Mouse (Mus musculus): ENCODE data around the gene Gm6482. TPM values are rescaled to one million over a fixed set of nuclear protein-coding genes. Genes with fewer than 3 reads are reported as not detected.
"Not testable (repeated sequence)": the region's sequence is repeated elsewhere in the genome, so short reads cannot be mapped to it uniquely, and the experiment has no call there.

Gm6482 gene
- polyA plus RNA-seq (2015; fragmentation: Nextera tagmentation; extraction: Ambion mirVana), result not detected in 2 replicates

- H3K27me3 ChIP-seq (ENCODE audit: control insufficient read depth, insufficient read depth, low read depth, low read length); H3K4me2 ChIP-seq (ENCODE audit: low read depth, low read length); H3K4me1 ChIP-seq (ENCODE audit: control insufficient read depth, low read depth, low read length); H3K27ac ChIP-seq (ENCODE audit: low read length); H3K4me3 ChIP-seq (ENCODE audit: low read depth, low read length); ATAC-seq (ENCODE audit: low read depth); H3K36me3 ChIP-seq (ENCODE audit: control insufficient read depth, insufficient read depth); H3K9ac ChIP-seq (ENCODE audit: low read depth, low read length); H3K9me3 ChIP-seq (replicated peaks; ENCODE audit: control insufficient read depth, low read length): not testable (repeated sequence)
- no CpG with 5 or more reads among the region's 2 CpGs for WGBS (ENCODE audit: insufficient replicate concordance)
Observed at GRCm38 (mm10) chr14:41408181-41408580, at the start of gene Gm6482. Gene Gm6482 (minus strand): TSS chr14:41408281.

GRCm38 (mm10) chr14:41453418-41453817 is 45.3 kb upstream of the Gm6482 start, which contains the start of gene Gm7954:
Gene Gm7954 (minus strand): TSS chr14:41453518.
- H3K27me3 ChIP-seq (ENCODE audit: control insufficient read depth, insufficient read depth, low read depth, low read length); H3K4me2 ChIP-seq (ENCODE audit: low read depth, low read length); H3K36me3 ChIP-seq (ENCODE audit: control insufficient read depth, insufficient read depth); H3K9me3 ChIP-seq (replicated peaks; ENCODE audit: control insufficient read depth, low read length); H3K4me1 ChIP-seq (ENCODE audit: control insufficient read depth, low read depth, low read length); H3K27ac ChIP-seq (ENCODE audit: low read length); H3K9ac ChIP-seq (ENCODE audit: low read depth, low read length); H3K4me3 ChIP-seq (ENCODE audit: low read depth, low read length); ATAC-seq (ENCODE audit: low read depth): not testable (repeated sequence)
- no CpG with 5 or more reads among the region's 2 CpGs for WGBS (ENCODE audit: insufficient replicate concordance)

- WGBS (ENCODE audit: insufficient replicate concordance), result 8% methylated on average over 11 of the region's 16 CpGs
- H3K4me2 ChIP-seq (ENCODE audit: low read depth, low read length); H3K27me3 ChIP-seq (ENCODE audit: control insufficient read depth, insufficient read depth, low read depth, low read length); H3K9me3 ChIP-seq (replicated peaks; ENCODE audit: control insufficient read depth, low read length); ATAC-seq (ENCODE audit: low read depth); H3K27ac ChIP-seq (ENCODE audit: low read length); H3K36me3 ChIP-seq (ENCODE audit: control insufficient read depth, insufficient read depth); H3K4me3 ChIP-seq (ENCODE audit: low read depth, low read length); H3K9ac ChIP-seq (ENCODE audit: low read depth, low read length); H3K4me1 ChIP-seq (ENCODE audit: control insufficient read depth, low read depth, low read length): not testable (repeated sequence)
Observed at GRCm38 (mm10) chr14:41425393-41426075, 17.5 kb upstream of the Gm6482 start.

GRCm38 (mm10) chr14:41424694-41425093 is 16.6 kb upstream of the Gm6482 start:
- not testable (repeated sequence) for H3K4me1 ChIP-seq (ENCODE audit: control insufficient read depth, low read depth, low read length); H3K36me3 ChIP-seq (ENCODE audit: control insufficient read depth, insufficient read depth); H3K9ac ChIP-seq (ENCODE audit: low read depth, low read length); H3K27me3 ChIP-seq (ENCODE audit: control insufficient read depth, insufficient read depth, low read depth, low read length); H3K4me3 ChIP-seq (ENCODE audit: low read depth, low read length); H3K4me2 ChIP-seq (ENCODE audit: low read depth, low read length); ATAC-seq (ENCODE audit: low read depth); H3K27ac ChIP-seq (ENCODE audit: low read length); H3K9me3 ChIP-seq (replicated peaks; ENCODE audit: control insufficient read depth, low read length)
- whole genome bisulfite sequencing (ENCODE audit: insufficient replicate concordance), result 13% methylated on average over 14 of the region's 14 CpGs

- no CpG with 5 or more reads among the region's 3 CpGs for WGBS (ENCODE audit: insufficient replicate concordance)
- not testable (repeated sequence) for H3K27ac ChIP-seq (ENCODE audit: low read length); H3K9me3 ChIP-seq (replicated peaks; ENCODE audit: control insufficient read depth, low read length); H3K9ac ChIP-seq (ENCODE audit: low read depth, low read length); H3K36me3 ChIP-seq (ENCODE audit: control insufficient read depth, insufficient read depth); ATAC-seq (ENCODE audit: low read depth); H3K4me1 ChIP-seq (ENCODE audit: control insufficient read depth, low read depth, low read length); H3K4me3 ChIP-seq (ENCODE audit: low read depth, low read length); H3K4me2 ChIP-seq (ENCODE audit: low read depth, low read length); H3K27me3 ChIP-seq (ENCODE audit: control insufficient read depth, insufficient read depth, low read depth, low read length)
Observed at GRCm38 (mm10) chr14:41386279-41386678, 21.8 kb downstream of the Gm6482 start, which contains the start of gene Gm7945. Gene Gm7945 (minus strand): TSS chr14:41386379.

Other genes starting within 250 kb of the Gm6482 start
- gene Sftpd, start 223.1 kb downstream of the Gm6482 start, polyA plus RNA-seq (2015; fragmentation: Nextera tagmentation; extraction: Ambion mirVana), result 0.17 and 0.28 TPM in 2 replicates
- gene Gm2832, start 129.5 kb downstream of the Gm6482 start, polyA plus RNA-seq (2015; fragmentation: Nextera tagmentation; extraction: Ambion mirVana), result not detected in 2 replicates
- not detected in 2 replicates for gene Gm5798, start 59.7 kb downstream of the Gm6482 start, polyA plus RNA-seq (2015; fragmentation: Nextera tagmentation; extraction: Ambion mirVana)
- not detected in 2 replicates for gene Gm7945, start 21.9 kb downstream of the Gm6482 start, polyA plus RNA-seq (2015; fragmentation: Nextera tagmentation; extraction: Ambion mirVana)
- not detected in 2 replicates for gene Gm7954, start 45.2 kb upstream of the Gm6482 start, polyA plus RNA-seq (2015; fragmentation: Nextera tagmentation; extraction: Ambion mirVana)
- not detected in 2 replicates for gene Gm3486, start 81.2 kb upstream of the Gm6482 start, polyA plus RNA-seq (2015; fragmentation: Nextera tagmentation; extraction: Ambion mirVana)
- gene Gm7970, start 147.3 kb upstream of the Gm6482 start, polyA plus RNA-seq (2015; fragmentation: Nextera tagmentation; extraction: Ambion mirVana), result not detected in 2 replicates
- gene 1700049E17Rik2, start 164.9 kb upstream of the Gm6482 start, polyA plus RNA-seq (2015; fragmentation: Nextera tagmentation; extraction: Ambion mirVana), result not detected in 2 replicates
- not detected in 2 replicates for gene Gm3072, start 216.3 kb upstream of the Gm6482 start, polyA plus RNA-seq (2015; fragmentation: Nextera tagmentation; extraction: Ambion mirVana)
- gene Gm3676, start 238.2 kb upstream of the Gm6482 start, polyA plus RNA-seq (2015; fragmentation: Nextera tagmentation; extraction: Ambion mirVana), result not detected in 2 replicates

Data from liver, embryonic 16.5 days (tissue).